Mouse (Mus musculus): ENCODE measurements around the gene Olfr1250. TPM values are rescaled to one million over a fixed set of nuclear protein-coding genes. Genes with fewer than 3 reads are reported as not detected.
"Not testable (repeated sequence)": the region's sequence is repeated elsewhere in the genome, so short reads cannot be mapped to it uniquely, and the experiment has no call there.

The Olfr1250 gene
- polyA plus RNA-seq (2021) = not detected

DNA sequence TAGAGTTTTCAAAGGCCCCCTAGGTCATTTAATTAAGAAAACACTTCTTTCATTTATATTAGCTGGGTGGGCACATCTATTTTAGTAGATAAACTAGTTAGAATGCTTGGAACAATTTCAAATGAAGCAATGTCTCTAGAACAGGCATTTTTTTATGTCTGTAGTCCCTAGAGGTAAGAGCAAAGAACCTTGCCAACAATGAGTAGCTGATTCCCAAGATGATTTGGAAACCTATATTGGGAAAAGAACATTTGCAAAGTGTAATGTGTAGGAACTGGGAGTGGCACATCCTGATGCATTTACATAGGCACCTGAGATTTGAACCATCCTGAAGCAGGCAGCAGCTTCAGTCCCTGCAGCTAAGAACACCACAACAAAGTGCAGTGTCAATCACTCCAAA, at the start of gene Olfr1250:
TSS of gene Olfr1250 (minus strand) at position 101 of the 400 bp plus-strand sequence.
- H3K27me3 ChIP-seq = no peaks in the 10 kb centered on the region
- TF ChIP-seq CTCF (IDR thresholded peaks at IDR 0.05) = no peak
- in situ Hi-C loops (cut with MboI; ENCODE audit: low pct_unique_long_range_greater_than_20kb) = loop anchor here (5.0 kb wide), 1 partner anchor 34 kb away; no protein-coding TSS in a partner anchor
- DNase-seq (ENCODE audit: low read depth, low spot score) (no peak), ATAC-seq (no peak)
- ChIA-PET POLR2A (no interaction called here), CTCF (no interaction called here)

DNA sequence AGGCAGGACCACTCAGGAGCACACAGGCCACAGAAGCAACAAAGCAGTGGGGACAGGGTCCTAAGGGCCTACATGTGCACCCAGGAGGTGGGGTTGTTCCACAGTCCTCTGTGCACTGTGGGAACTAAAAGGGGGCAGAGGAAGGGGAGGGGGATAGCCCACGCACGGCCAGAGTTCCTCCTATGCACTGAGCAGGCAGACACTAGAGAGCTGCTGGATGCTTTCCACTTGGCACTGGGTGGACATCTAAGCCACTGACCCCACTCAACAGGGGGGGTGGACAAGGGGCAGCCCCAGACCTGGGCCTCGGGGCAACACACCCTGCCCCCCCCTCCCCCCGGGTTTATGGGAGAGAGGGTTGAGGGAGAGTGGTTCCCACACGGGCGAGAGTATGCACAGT, 30.7 kb upstream of the Olfr1250 start:
- no peaks in the 10 kb centered on the region for H3K27me3 ChIP-seq
- ATAC-seq (no peak), DNase-seq (ENCODE audit: low read depth, low spot score) (no peak)
- TF ChIP-seq CTCF (IDR thresholded peaks at IDR 0.05) = no peak
- in situ Hi-C loops (cut with MboI; ENCODE audit: low pct_unique_long_range_greater_than_20kb) = no loop called here
- CTCF ChIA-PET = no interaction called here
- POLR2A ChIA-PET = no interaction called here

DNA sequence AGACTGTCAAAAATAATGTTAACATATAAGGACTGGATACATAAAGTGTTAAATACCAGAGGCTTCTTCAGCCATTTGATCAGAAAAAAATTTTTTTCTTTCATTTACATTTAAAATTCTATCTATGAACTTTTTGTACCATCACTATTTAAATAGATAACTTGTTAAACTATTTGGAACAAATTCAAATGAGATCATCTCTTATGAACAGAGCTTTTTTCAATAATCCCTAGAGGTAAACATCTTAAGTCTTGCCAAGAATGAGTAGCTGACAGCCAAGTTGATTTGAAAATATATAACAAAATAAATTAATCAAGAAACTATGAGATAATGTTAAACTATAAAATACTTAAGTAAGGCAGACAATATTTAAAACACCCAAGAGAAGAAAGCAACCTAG, 10.6 kb upstream of the Olfr1250 start, which contains the start of gene Olfr1251:
TSS of gene Olfr1251 (minus strand) at position 101 of the 400 bp plus-strand sequence.
- in situ Hi-C loops (cut with MboI; ENCODE audit: low pct_unique_long_range_greater_than_20kb) = no loop called here
- H3K27me3 ChIP-seq = no peaks in the 10 kb centered on the region
- CTCF ChIA-PET = no interaction called here
- TF ChIP-seq CTCF (IDR thresholded peaks at IDR 0.05) = no peak
- POLR2A ChIA-PET = no interaction called here
- no peak for DNase-seq (ENCODE audit: low read depth, low spot score)
- no peak for ATAC-seq

DNA sequence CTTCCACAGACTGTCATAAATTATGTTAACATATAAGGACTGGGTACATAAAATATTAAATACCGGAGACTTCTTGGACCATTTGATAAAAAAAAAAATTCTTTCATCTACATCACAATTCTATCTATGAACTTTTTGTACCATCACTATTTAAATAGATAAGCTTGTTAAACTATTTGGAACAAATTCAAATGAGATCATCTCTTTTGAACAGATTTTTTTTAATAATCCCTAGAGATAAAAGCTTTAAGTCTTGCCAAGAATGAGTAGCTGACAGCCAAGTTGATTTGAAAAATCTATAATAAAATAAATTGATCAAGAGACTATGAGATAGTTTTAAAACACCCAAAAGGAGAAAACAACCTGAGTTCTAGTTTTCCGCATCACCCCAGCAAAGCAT, 26.4 kb downstream of the Olfr1250 start, which contains the start of gene Olfr1249:
TSS of gene Olfr1249 (minus strand) at position 101 of the 400 bp plus-strand sequence.
- in situ Hi-C loops (cut with MboI; ENCODE audit: low pct_unique_long_range_greater_than_20kb) = no loop called here
- no peak for TF ChIP-seq CTCF (IDR thresholded peaks at IDR 0.05)
- no peaks in the 10 kb centered on the region for H3K27me3 ChIP-seq
- ChIA-PET POLR2A (no interaction called here), CTCF (no interaction called here)
- DNase-seq (ENCODE audit: low read depth, low spot score) (no peak), ATAC-seq (no peak)

DNA sequence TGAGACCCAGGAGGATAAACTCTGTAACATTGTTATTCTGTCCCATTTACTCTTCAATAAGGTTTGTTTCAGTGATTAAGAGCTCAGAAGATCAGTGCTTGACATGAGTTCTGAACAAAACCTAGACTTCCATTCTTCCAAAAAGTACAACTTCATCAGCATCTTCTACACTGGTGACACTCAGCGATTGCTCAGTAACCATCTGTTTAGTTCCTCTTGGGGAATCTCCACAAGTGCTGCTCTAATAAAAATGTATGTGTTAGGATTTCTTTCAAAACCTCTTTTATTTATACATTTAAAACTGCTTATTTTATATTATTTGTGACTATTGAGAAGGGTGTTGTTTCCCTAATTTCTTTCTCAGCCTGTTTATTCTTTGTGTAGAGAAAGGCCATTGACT, 43.1 kb downstream of the Olfr1250 start, which contains the start of gene Olfr1248:
TSS of gene Olfr1248 (minus strand) at position 101 of the 400 bp plus-strand sequence.
- in situ Hi-C loops (cut with MboI; ENCODE audit: low pct_unique_long_range_greater_than_20kb); H3K27me3 ChIP-seq; DNase-seq (ENCODE audit: low read depth, low spot score); CTCF ChIA-PET; ATAC-seq; POLR2A ChIA-PET: not testable (repeated sequence)

DNA sequence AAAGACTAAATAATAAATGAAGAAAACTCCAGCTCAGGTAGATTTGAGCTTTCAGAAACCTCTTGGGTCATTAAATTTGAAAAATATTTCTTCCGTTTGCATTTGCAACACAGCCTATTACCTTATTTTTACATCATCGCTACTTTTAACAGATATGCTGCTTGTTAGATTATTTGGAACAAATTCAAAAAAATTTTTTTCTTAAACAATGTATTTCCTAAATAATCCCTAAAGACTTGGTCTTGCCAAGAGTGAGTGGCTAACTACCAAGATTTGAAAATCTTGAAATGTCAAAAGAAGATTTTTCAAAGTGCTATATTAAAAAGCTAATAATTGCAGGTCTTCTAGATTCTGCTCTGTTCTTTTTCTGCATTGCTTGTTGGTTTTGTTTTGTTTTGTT, 47.2 kb downstream of the Olfr1250 start, which contains the start of gene Olfr1247:
TSS of gene Olfr1247 (minus strand) at position 101 of the 400 bp plus-strand sequence.
- TF ChIP-seq CTCF (IDR thresholded peaks at IDR 0.05) = no peak
- no peak for DNase-seq (ENCODE audit: low read depth, low spot score)
- POLR2A ChIA-PET = no interaction called here
- H3K27me3 ChIP-seq = no peaks in the 10 kb centered on the region
- ATAC-seq = no peak
- in situ Hi-C loops (cut with MboI; ENCODE audit: low pct_unique_long_range_greater_than_20kb) = no loop called here
- CTCF ChIA-PET = no interaction called here

Other genes starting within 250 kb of the Olfr1250 start
- gene Olfr1239, start 241.1 kb downstream of the Olfr1250 start, polyA plus RNA-seq (2021) = not detected
- not detected for gene Olfr1240, start 218.5 kb downstream of the Olfr1250 start, polyA plus RNA-seq (2021)
- gene Olfr1241, start 174.3 kb downstream of the Olfr1250 start, polyA plus RNA-seq (2021) = not detected
- gene Olfr1242, start 163.1 kb downstream of the Olfr1250 start, polyA plus RNA-seq (2021) = not detected
- not detected for gene Olfr1243, start 130.0 kb downstream of the Olfr1250 start, polyA plus RNA-seq (2021)
- gene Olfr1245, start 83.0 kb downstream of the Olfr1250 start, polyA plus RNA-seq (2021) = not detected
- not detected for gene Olfr1246, start 68.3 kb downstream of the Olfr1250 start, polyA plus RNA-seq (2021)
- gene Olfr1247, start 47.3 kb downstream of the Olfr1250 start, polyA plus RNA-seq (2021) = 0.09 TPM
- gene Olfr1248, start 43.2 kb downstream of the Olfr1250 start, polyA plus RNA-seq (2021) = not detected
- gene Olfr1249, start 26.5 kb downstream of the Olfr1250 start, polyA plus RNA-seq (2021) = not detected
- gene Olfr1251, start 10.5 kb upstream of the Olfr1250 start, polyA plus RNA-seq (2021) = not detected
- gene Olfr1252, start 63.5 kb upstream of the Olfr1250 start, polyA plus RNA-seq (2021) = not detected
- gene Olfr1253, start 95.6 kb upstream of the Olfr1250 start, polyA plus RNA-seq (2021) = not detected
- gene Olfr1254, start 132.2 kb upstream of the Olfr1250 start, polyA plus RNA-seq (2021) = not detected
- not detected for gene Olfr1255, start 150.6 kb upstream of the Olfr1250 start, polyA plus RNA-seq (2021)
- gene Olfr1256, start 180.1 kb upstream of the Olfr1250 start, polyA plus RNA-seq (2021) = 0.01 TPM
- gene Olfr48, start 186.7 kb upstream of the Olfr1250 start, polyA plus RNA-seq (2021) = not detected
- not detected for gene Olfr1257, start 217.0 kb upstream of the Olfr1250 start, polyA plus RNA-seq (2021)